Mouse (Mus musculus) cortical plate, adult 2 months (tissue): ENCODE results near the gene Cebpz. TPM values are rescaled to one million over a fixed set of nuclear protein-coding genes. Genes with fewer than 3 reads are reported as not detected.

Source experiments
- H3K27ac ChIP-seq: fragments of 200-500 bp; 2 replicates; pipeline ENCODE4 v1.5.1; 2012; ENCODE audit warnings: low read length, control low read depth, inconsistent platforms; ENCODE audit not compliant: insufficient read depth
- H3K4me1 ChIP-seq: fragments of 200-500 bp; 2 replicates; pipeline ENCODE4 v1.6.1; 2011; ENCODE audit warnings: low read length; ENCODE audit not compliant: control insufficient read depth, insufficient read depth
- H3K4me3 ChIP-seq: fragments of 200-500 bp; 2 replicates; pipeline ENCODE4 v1.5.1; 2011; ENCODE audit warnings: mild to moderate bottlenecking, low read length, control low read depth; ENCODE audit not compliant: insufficient read depth
- CTCF ChIP-seq: fragments of 200-500 bp; IDR thresholded peaks from 2 replicates; pipeline ENCODE4 v1.5.1; 2011; ENCODE audit warnings: mild to moderate bottlenecking, control low read depth, low read length; ENCODE audit not compliant: insufficient read depth; ENCODE audit errors: extremely low read depth
- POLR2A ChIP-seq: fragments of 200-500 bp; IDR thresholded peaks from 2 replicates; pipeline ENCODE4 v1.6.1; 2011; ENCODE audit warnings: mild to moderate bottlenecking, low read length, control low read depth; ENCODE audit not compliant: insufficient read depth; ENCODE audit errors: extremely low read depth
- polyA plus RNA-seq: library from polyadenylated mRNA; depleted of rRNA; stranded (reverse); fragments of >200 nt; gene quantifications from 2 replicates; pipeline ENCODE4 v1.2.3, GENCODE M21; 2012; rRNA removed

Cebpz gene
- 20.8 and 22.2 TPM in 2 replicates for polyA plus RNA-seq

- Histone ChIP-seq H3K27ac (peak within 1 kb of the TSS; percentile 8), H3K4me1 (peaks cover 2% of the 10 kb centered on the region; the same call in 1 of the 2 replicates), H3K4me3 (peak within 1 kb of the TSS; percentile 84)
- no peak for TF ChIP-seq CTCF
- peak; percentile 75 for TF ChIP-seq POLR2A
Observed at GRCm38 (mm10) chr17:78936466-78937228, at the start of gene Cebpz, which contains the start of gene Ndufaf7. Cebpz (minus strand) TSS chr17:78937066. Ndufaf7 (plus strand) TSS chr17:78937136.

GRCm38 (mm10) chr17:78983736-78984135 is 46.9 kb upstream of the Cebpz start:
- TF ChIP-seq POLR2A: no peak
- no peak for TF ChIP-seq CTCF
- no peaks in the 10 kb centered on the region for H3K4me1 ChIP-seq

GRCm38 (mm10) chr17:78983166-78983565 is 46.3 kb upstream of the Cebpz start:
- Histone ChIP-seq H3K4me1 (no peaks in the 10 kb centered on the region), H3K27ac (no peak overlapping the region), H3K4me3 (no peak overlapping the region)
- TF ChIP-seq CTCF: 0 out of 2 replicates have a peak, but pooled peaks have one; percentile 6
- TF ChIP-seq POLR2A: no peak

More at GRCm38 (mm10) chr17:78983736-78984135, 46.9 kb upstream of the Cebpz start:
- no peak overlapping the region for H3K4me3 ChIP-seq
- no peak overlapping the region for H3K27ac ChIP-seq

GRCm38 (mm10) chr17:78968500-78968899 is 31.6 kb upstream of the Cebpz start:
- H3K27ac ChIP-seq: no peak overlapping the region
- no peak for TF ChIP-seq CTCF
- TF ChIP-seq POLR2A: no peak
- no peak overlapping the region for H3K4me3 ChIP-seq
- no peaks in the 10 kb centered on the region for H3K4me1 ChIP-seq

- H3K4me1 ChIP-seq: no peaks in the 10 kb centered on the region
- H3K4me3 ChIP-seq: no peak overlapping the region
- H3K27ac ChIP-seq: no peak overlapping the region
- no peak for TF ChIP-seq POLR2A
- no peak for TF ChIP-seq CTCF
Observed at GRCm38 (mm10) chr17:78966092-78966883, 29.4 kb upstream of the Cebpz start.

GRCm38 (mm10) chr17:78964387-78964786 is 27.5 kb upstream of the Cebpz start:
- Histone ChIP-seq H3K4me1 (no peaks in the 10 kb centered on the region), H3K4me3 (no peak overlapping the region), H3K27ac (no peak overlapping the region)
- TF ChIP-seq POLR2A: no peak
- no peak for TF ChIP-seq CTCF

- H3K4me3 ChIP-seq: no peak overlapping the region
- TF ChIP-seq POLR2A (no peak), CTCF (no peak)
- H3K4me1 ChIP-seq: no peaks in the 10 kb centered on the region
- H3K27ac ChIP-seq: no peak overlapping the region
Observed at GRCm38 (mm10) chr17:78959473-78959872, 22.6 kb upstream of the Cebpz start.

GRCm38 (mm10) chr17:78953240-78953639 is 16.4 kb upstream of the Cebpz start:
- no peak overlapping the region for H3K4me3 ChIP-seq
- TF ChIP-seq POLR2A: no peak
- H3K4me1 ChIP-seq: no peaks in the 10 kb centered on the region
- H3K27ac ChIP-seq: no peak overlapping the region

GRCm38 (mm10) chr17:78952070-78952469 is 15.2 kb upstream of the Cebpz start:
- Histone ChIP-seq H3K27ac (no peak overlapping the region), H3K4me3 (no peak overlapping the region), H3K4me1 (no peaks in the 10 kb centered on the region)
- no peak for TF ChIP-seq CTCF
- TF ChIP-seq POLR2A: no peak
